Comparison of ENCODE assay signal across 8 mouse cellular contexts in the genomic region with DNA sequence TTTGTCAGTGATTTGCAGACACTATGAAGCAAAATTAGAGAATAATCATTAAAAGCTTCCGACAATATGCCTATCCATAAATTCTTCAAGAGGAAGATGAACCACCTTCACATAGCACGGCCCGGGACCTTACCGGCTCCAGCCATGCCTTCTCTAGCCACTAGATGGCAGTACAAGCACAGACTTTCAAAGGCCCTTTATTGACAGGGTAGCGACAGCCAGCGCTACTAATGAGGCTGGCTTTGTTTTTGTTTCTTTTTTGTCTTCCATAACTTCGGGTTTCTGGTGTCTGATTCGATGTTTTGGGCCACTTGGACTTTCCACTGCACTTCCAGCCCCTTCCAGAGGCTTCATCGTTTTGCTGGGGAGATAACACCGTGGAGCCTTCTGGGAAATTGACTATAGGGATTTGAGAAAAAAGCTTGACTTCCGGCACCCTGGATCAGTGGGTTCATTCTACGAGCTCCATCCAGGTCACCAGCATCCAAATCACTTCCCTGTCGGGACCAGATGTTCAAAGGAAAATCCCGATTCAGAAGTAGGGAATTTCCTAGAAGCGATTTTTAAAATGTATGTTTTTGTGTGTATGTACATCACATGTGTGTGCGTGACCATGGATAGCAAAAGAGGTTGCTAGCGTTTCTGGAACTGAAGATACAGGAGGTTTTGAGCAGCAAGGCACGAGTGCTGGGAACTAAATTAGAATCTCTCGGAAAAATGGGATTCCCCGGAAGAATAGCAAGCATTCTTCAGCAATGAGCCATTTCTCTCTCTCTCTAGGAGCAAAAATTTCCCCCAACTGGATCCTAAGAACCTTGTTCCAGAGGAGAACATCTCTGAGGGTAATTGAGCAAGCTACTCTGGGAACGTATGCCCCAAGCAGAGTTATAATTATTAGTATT.
A peak's percentile ranks its signal among the peaks of the same experiment; 100 is the strongest.
DNase-seq lines count a peak whose midpoint lies in the region; ATAC-seq lines count a peak whose summit lies in the region.

No protein-coding gene starts in this region.

- H3K4me3 ChIP-seq in intestine, embryonic 14.5 days (ENCODE audit: low read depth, low read length), result peak overlapping the region; percentile 46

- intact Hi-C loops in left cerebral cortex, postnatal 10 days (cut with DNase I), result loop anchor here (2.0 to 10.0 kb wide), 4 partner anchors 187 to 515 kb away; no protein-coding TSS in a partner anchor

- H3K4me1 ChIP-seq in intestine, embryonic 14.5 days (replicated peaks; ENCODE audit: control insufficient read depth, insufficient read depth, low read length), result 0 out of 2 replicates have a peak, but pooled peaks cover 5% of the 10 kb centered on the region

- no peaks in the 10 kb centered on the region for H3K9me3 ChIP-seq in intestine, embryonic 14.5 days (ENCODE audit: control insufficient read depth, low read length)

- DNase-seq in adrenal gland, adult (ENCODE audit: inconsistent age in 2 of 2, low spot score in 1 of 2), result peak; percentile 75 to 94
- peak; percentile 87 for DNase-seq in embryo, embryonic 10 days (ENCODE audit: low spot score)
- peak; percentile 55 for DNase-seq in gastrocnemius, postnatal 25 days
- peak; percentile 93 for DNase-seq in intestine, embryonic 14.5 days (ENCODE audit: low spot score)
- peak; percentile 79 to 84 for DNase-seq in left cerebral cortex, postnatal 10 days (ENCODE audit: extremely low spot score in 1 of 2, low spot score in 2 of 2)
- DNase-seq in right cerebral cortex, postnatal 10 days (ENCODE audit: low spot score in 2 of 2), result peak; percentile 89 to 92
- peak; percentile 84 for DNase-seq in urinary bladder, postnatal 14 days (ENCODE audit: low spot score)

- H3K36me3 ChIP-seq in intestine, embryonic 14.5 days (ENCODE audit: control insufficient read depth, insufficient read depth, low read length), result no peaks in the 10 kb centered on the region

- no peaks in the 10 kb centered on the region for H3K27me3 ChIP-seq in intestine, embryonic 14.5 days (replicated peaks; ENCODE audit: control insufficient read depth, insufficient read depth, low read length)

- H3K27ac ChIP-seq in intestine, embryonic 14.5 days (ENCODE audit: low read depth), result no peak overlapping the region

- 21% methylated on average over 21 of the region's 21 CpGs for WGBS in intestine, embryonic 14.5 days

- peak overlapping the region; percentile 76 for H3K4me2 ChIP-seq in intestine, embryonic 14.5 days (ENCODE audit: low read length)

- peak; percentile 76; the same call in 1 of the 2 replicates for ATAC-seq in intestine, embryonic 14.5 days (replicated peaks; ENCODE audit: low FRiP score, low TSS enrichment, low read depth)
- ATAC-seq in megakaryocyte progenitor cell, adult 5-6 weeks (replicated peaks; ENCODE audit: poor library complexity), result peak; percentile 96

- peak overlapping the region; percentile 50 for H3K9ac ChIP-seq in intestine, embryonic 14.5 days (ENCODE audit: low read length)
